Mouse (Mus musculus): ENCODE results near the gene Gjb3. TPM values are rescaled to one million over a fixed set of nuclear protein-coding genes. Genes with fewer than 3 reads are reported as not detected.
A peak's percentile ranks its signal among the peaks of the same experiment; 100 is the strongest.

Gjb3 gene
- polyA plus RNA-seq, 1 experiment from 2014 or later = 0.34 TPM

- Histone ChIP-seq H3K9ac (replicated peaks) (no peak overlapping the region), H3K36me3 (replicated peaks; ENCODE audit: insufficient read depth, low read length) (no peaks in the 10 kb centered on the region), H3K4me2 (ENCODE audit: low read depth, low read length) (no peak overlapping the region), H3K4me1 (ENCODE audit: insufficient read depth) (no peaks in the 10 kb centered on the region), H3K4me3 (ENCODE audit: low read depth, low read length) (no peak overlapping the region), H3K9me3 (ENCODE audit: low read length) (no peaks in the 10 kb centered on the region), H3K27me3 (ENCODE audit: insufficient read depth, low read length) (peaks cover 4% of the 10 kb centered on the region; the same call in 1 of the 2 replicates), H3K27ac (ENCODE audit: low read depth) (no peak overlapping the region)
- DNase-seq (no peak), ATAC-seq (no peak)
- TF ChIP-seq EP300 (IDR thresholded peaks at IDR 0.05; ENCODE audit: low read depth) (no peak), CTCF (IDR thresholded peaks at IDR 0.05; ENCODE audit: low read depth) (peak; percentile 55)
- 53% methylated on average over 2 of the region's 2 CpGs for WGBS (ENCODE audit: insufficient replicate concordance)
Observed at GRCm38 (mm10) chr4:127370447-127370846, 39.8 kb upstream of the Gjb3 start.

- peaks cover 4% of the 10 kb centered on the region; the same call in 1 of the 2 replicates for H3K27me3 ChIP-seq (ENCODE audit: insufficient read depth, low read length)
- 30% methylated on average over 13 of the region's 13 CpGs for WGBS (ENCODE audit: insufficient replicate concordance)
- no peaks in the 10 kb centered on the region for H3K36me3 ChIP-seq (replicated peaks; ENCODE audit: insufficient read depth, low read length)
- no peak overlapping the region for H3K9ac ChIP-seq (replicated peaks)
- TF ChIP-seq EP300 (IDR thresholded peaks at IDR 0.05; ENCODE audit: low read depth) (no peak), CTCF (IDR thresholded peaks at IDR 0.05; ENCODE audit: low read depth) (peak; percentile 90)
- no peaks in the 10 kb centered on the region for H3K9me3 ChIP-seq (ENCODE audit: low read length)
- H3K4me2 ChIP-seq (ENCODE audit: low read depth, low read length) = no peak overlapping the region
- H3K4me1 ChIP-seq (ENCODE audit: insufficient read depth) = no peaks in the 10 kb centered on the region
- peak; percentile 73 for DNase-seq
- no peak overlapping the region for H3K4me3 ChIP-seq (ENCODE audit: low read depth, low read length)
- H3K27ac ChIP-seq (ENCODE audit: low read depth) = no peak overlapping the region
- no peak for ATAC-seq
Observed at GRCm38 (mm10) chr4:127368379-127368973, 37.8 kb upstream of the Gjb3 start.

- H3K4me3 ChIP-seq (ENCODE audit: low read depth, low read length) = no peak overlapping the region
- no peak overlapping the region for H3K27ac ChIP-seq (ENCODE audit: low read depth)
- no peak overlapping the region for H3K9ac ChIP-seq (replicated peaks)
- H3K4me2 ChIP-seq (ENCODE audit: low read depth, low read length) = no peak overlapping the region
- WGBS (ENCODE audit: insufficient replicate concordance) = 47% methylated on average over 4 of the region's 4 CpGs
- no peaks in the 10 kb centered on the region for H3K4me1 ChIP-seq (ENCODE audit: insufficient read depth)
- DNase-seq = no peak
- no peaks in the 10 kb centered on the region for H3K9me3 ChIP-seq (ENCODE audit: low read length)
- ATAC-seq = no peak
- peaks cover 4% of the 10 kb centered on the region; the same call in 1 of the 2 replicates for H3K27me3 ChIP-seq (ENCODE audit: insufficient read depth, low read length)
- no peak for TF ChIP-seq EP300 (IDR thresholded peaks at IDR 0.05; ENCODE audit: low read depth)
- TF ChIP-seq CTCF (IDR thresholded peaks at IDR 0.05; ENCODE audit: low read depth) = no peak
- no peaks in the 10 kb centered on the region for H3K36me3 ChIP-seq (replicated peaks; ENCODE audit: insufficient read depth, low read length)
Observed at GRCm38 (mm10) chr4:127365834-127366233, 35.2 kb upstream of the Gjb3 start.

GRCm38 (mm10) chr4:127365433-127365832 lies 34.8 kb upstream of the Gjb3 start:
- H3K27me3 ChIP-seq (ENCODE audit: insufficient read depth, low read length) = peaks cover 4% of the 10 kb centered on the region; the same call in 1 of the 2 replicates
- no peak for TF ChIP-seq EP300 (IDR thresholded peaks at IDR 0.05; ENCODE audit: low read depth)
- TF ChIP-seq CTCF (IDR thresholded peaks at IDR 0.05; ENCODE audit: low read depth) = no peak
- DNase-seq (no peak), ATAC-seq (no peak)
- H3K4me3 ChIP-seq (ENCODE audit: low read depth, low read length) = no peak overlapping the region
- H3K9me3 ChIP-seq (ENCODE audit: low read length) = no peaks in the 10 kb centered on the region
- no peak overlapping the region for H3K9ac ChIP-seq (replicated peaks)
- H3K4me1 ChIP-seq (ENCODE audit: insufficient read depth) = no peaks in the 10 kb centered on the region
- no peak overlapping the region for H3K4me2 ChIP-seq (ENCODE audit: low read depth, low read length)
- WGBS (ENCODE audit: insufficient replicate concordance) = 42% methylated on average over 5 of the region's 5 CpGs
- no peaks in the 10 kb centered on the region for H3K36me3 ChIP-seq (replicated peaks; ENCODE audit: insufficient read depth, low read length)
- H3K27ac ChIP-seq (ENCODE audit: low read depth) = no peak overlapping the region

GRCm38 (mm10) chr4:127364431-127364830 lies 33.8 kb upstream of the Gjb3 start:
- no peaks in the 10 kb centered on the region for H3K36me3 ChIP-seq (replicated peaks; ENCODE audit: insufficient read depth, low read length)
- no peak overlapping the region for H3K9ac ChIP-seq (replicated peaks)
- no peaks in the 10 kb centered on the region for H3K9me3 ChIP-seq (ENCODE audit: low read length)
- ATAC-seq = no peak
- 73% methylated on average over 6 of the region's 6 CpGs for WGBS (ENCODE audit: insufficient replicate concordance)
- H3K27ac ChIP-seq (ENCODE audit: low read depth) = no peak overlapping the region
- TF ChIP-seq CTCF (IDR thresholded peaks at IDR 0.05; ENCODE audit: low read depth) (no peak), EP300 (IDR thresholded peaks at IDR 0.05; ENCODE audit: low read depth) (no peak)
- no peak overlapping the region for H3K4me3 ChIP-seq (ENCODE audit: low read depth, low read length)
- no peak overlapping the region for H3K4me2 ChIP-seq (ENCODE audit: low read depth, low read length)
- H3K4me1 ChIP-seq (ENCODE audit: insufficient read depth) = no peaks in the 10 kb centered on the region
- no peak for DNase-seq
- H3K27me3 ChIP-seq (ENCODE audit: insufficient read depth, low read length) = peaks cover 4% of the 10 kb centered on the region; the same call in 1 of the 2 replicates

GRCm38 (mm10) chr4:127363331-127363730 lies 32.7 kb upstream of the Gjb3 start:
- TF ChIP-seq CTCF (IDR thresholded peaks at IDR 0.05; ENCODE audit: low read depth) (peak; percentile 44), EP300 (IDR thresholded peaks at IDR 0.05; ENCODE audit: low read depth) (no peak)
- DNase-seq (no peak), ATAC-seq (no peak)
- 44% methylated on average over 4 of the region's 4 CpGs for WGBS (ENCODE audit: insufficient replicate concordance)
- Histone ChIP-seq H3K36me3 (replicated peaks; ENCODE audit: insufficient read depth, low read length) (no peaks in the 10 kb centered on the region), H3K27me3 (ENCODE audit: insufficient read depth, low read length) (no peaks in the 10 kb centered on the region), H3K4me3 (ENCODE audit: low read depth, low read length) (no peak overlapping the region), H3K4me1 (ENCODE audit: insufficient read depth) (no peaks in the 10 kb centered on the region), H3K4me2 (ENCODE audit: low read depth, low read length) (no peak overlapping the region), H3K9ac (replicated peaks) (no peak overlapping the region), H3K9me3 (ENCODE audit: low read length) (no peaks in the 10 kb centered on the region), H3K27ac (ENCODE audit: low read depth) (no peak overlapping the region)

All from liver, postnatal 0 days (tissue).